Mouse (Mus musculus): ENCODE results near the gene Olfr901.
"Not testable (repeated sequence)": the region's sequence is repeated elsewhere in the genome, so short reads cannot be mapped to it uniquely, and the experiment has no call there.

Olfr901 gene

DNA sequence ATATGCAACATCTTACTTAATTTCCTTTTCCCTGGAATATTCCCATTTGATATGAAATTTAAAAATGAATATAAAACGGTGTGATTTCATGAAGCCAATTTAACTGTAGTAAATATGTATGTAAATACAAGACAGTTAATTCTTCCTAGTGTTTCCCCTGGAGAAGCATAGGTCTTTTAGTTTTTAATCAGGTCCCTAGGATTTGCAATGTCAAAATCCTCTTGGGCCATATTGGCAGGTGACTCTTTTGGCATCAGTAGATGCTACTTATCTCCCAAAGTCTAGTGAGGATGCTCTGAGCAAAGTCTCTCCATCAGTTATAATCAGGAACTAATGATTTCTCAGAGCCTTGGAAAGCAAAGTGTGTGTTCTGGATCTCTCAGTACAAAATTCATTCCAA is at the start of gene Olfr901:
Gene Olfr901, plus strand, starts transcription at position 301 of the 400 bp plus-strand sequence.
- DNase-seq (ENCODE audit: low spot score), result no peak

DNA sequence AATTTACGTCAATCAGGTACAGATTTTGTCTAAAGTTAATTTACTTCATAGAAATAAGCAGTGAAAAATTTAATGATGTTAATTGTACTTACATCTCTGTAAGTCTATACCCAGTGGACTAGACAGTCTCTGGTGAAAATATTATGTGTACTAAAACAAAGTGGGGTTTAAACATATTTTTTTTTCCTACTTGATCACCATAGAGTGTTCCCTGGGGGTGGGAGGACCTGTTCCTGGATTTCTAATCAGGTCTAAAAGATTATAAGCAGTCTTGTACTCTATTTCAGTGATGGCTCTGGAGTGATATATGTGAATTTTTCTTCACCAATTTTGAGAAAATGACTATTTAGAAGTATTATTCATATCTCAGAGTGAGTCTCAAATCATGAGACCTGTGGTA is 27.9 kb upstream of the Olfr901 start, which contains the start of gene Olfr147:
Gene Olfr147, plus strand, starts transcription at position 301 of the 400 bp plus-strand sequence.
- DNase-seq (ENCODE audit: low spot score), result no peak

DNA sequence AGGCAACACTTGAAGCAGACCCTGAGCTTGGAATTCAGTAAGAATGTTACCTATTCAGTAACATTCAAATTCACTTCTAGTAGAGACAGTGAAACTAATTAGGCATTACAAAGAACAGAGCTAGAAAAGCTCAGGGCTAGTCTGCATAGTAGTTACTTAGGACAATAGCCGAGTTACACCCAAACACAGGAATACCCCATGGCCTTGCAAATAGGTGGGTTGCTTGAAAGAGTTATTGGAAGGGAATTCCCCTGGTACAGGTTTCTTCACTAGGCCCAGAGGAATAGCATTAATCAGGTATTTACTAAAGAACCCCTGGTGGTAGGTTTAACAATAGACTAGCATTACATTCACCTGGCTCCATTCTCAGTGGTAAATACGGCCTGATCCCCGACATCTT is 21.8 kb upstream of the Olfr901 start:
- not testable (repeated sequence) for DNase-seq (ENCODE audit: low spot score)

DNA sequence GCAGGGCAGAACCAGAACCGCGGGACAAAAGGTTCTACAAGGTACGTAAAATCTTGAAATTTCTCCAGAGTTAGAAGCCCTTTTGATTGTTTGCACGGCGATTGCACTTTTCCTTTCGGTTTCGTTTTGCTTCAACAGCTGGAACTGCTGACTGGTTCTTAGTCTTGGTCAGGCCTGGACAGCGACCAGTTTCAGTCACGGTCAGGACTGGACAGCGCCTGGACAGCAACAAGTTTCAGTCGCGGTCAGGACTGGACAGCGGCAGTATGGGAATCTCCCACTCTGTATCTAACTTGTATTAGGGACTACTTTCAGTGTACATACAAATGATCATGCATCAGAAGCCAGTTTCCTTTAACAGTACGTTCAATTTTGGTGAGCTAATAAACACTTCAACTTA is 15.8 kb upstream of the Olfr901 start:
- DNase-seq (ENCODE audit: low spot score), result not testable (repeated sequence)

DNA sequence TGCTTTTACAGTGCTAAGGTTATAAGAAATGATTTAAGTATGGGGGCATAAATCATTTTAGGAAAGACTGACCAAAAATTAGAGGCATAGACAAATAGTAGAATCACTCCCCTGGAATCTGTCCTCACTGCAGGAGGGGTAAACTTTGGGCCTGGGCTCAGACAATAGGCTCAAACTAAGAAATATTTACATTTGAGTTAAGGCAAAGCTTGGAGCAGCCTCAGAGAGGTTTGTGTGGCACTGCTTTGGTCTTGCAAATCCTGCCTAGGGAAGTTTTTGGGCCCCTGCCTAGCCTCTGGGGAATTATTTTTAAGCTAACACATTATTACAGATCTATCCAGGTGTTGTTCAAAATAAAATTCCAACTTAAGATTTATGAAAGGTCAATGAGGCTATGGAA is 5.5 kb upstream of the Olfr901 start:
- no peak for DNase-seq (ENCODE audit: low spot score)

DNA sequence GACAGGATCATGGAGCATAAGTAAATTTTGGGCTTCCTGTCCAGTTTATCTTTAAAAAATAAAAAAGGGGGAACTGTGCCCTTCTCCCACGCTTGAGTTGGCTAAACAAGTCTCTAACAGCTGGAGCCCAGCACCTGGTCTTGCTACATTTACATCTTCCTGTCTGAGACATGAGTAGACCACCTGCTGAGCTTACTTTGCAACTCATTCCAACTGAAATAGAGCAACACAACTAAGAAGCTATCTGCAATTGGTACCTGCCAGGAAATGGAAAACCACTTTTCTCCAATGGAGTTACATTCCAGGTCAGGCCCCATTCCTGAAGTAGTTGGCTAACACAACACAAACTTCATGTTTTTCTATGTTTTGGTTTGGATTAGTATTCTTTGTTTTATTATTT is 2.2 kb upstream of the Olfr901 start:
- no peak for DNase-seq (ENCODE audit: low spot score)

DNA sequence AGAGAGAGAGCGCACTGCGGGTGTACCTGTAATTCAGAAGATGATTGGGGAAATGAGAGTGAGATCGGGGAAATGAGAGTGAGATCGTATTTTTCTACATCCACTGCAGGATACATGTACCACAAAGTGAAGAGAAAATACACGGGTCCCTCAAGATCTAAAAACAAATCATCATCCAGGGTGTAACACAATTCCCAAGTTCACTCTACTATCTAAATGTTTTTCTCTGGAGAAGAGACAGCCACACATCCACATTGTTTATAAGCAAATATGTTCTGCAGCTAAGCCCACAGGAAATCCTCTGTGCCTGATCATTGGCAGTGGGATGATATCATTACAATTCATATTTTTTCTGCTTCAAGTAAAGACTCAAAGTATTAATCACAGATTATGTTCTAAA is 18.1 kb downstream of the Olfr901 start, which contains the start of gene Olfr902:
Gene Olfr902, plus strand, starts transcription at position 301 of the 400 bp plus-strand sequence.
- no peak for DNase-seq (ENCODE audit: low spot score)

DNA sequence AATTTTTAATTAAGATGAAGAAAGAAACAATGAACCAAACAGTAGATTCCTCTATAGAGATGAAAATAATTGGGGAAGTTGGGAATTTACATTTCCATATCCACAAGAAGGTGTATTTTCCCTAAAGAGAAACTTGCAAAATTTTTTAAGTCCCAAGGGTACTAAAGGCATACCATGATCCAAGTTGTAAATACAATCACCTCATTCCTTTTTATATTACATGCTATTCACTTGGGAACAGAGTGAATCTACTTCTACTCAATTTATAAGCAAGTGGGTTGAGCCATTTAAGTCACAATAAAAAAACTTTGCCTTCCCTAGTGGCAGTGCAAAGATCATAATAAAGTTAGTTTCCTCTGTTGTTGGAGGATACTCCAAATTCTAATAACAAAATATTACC is 33.6 kb downstream of the Olfr901 start, which contains the start of gene Olfr904:
Gene Olfr904, plus strand, starts transcription at position 301 of the 400 bp plus-strand sequence.
- no peak for DNase-seq (ENCODE audit: low spot score)

DNA sequence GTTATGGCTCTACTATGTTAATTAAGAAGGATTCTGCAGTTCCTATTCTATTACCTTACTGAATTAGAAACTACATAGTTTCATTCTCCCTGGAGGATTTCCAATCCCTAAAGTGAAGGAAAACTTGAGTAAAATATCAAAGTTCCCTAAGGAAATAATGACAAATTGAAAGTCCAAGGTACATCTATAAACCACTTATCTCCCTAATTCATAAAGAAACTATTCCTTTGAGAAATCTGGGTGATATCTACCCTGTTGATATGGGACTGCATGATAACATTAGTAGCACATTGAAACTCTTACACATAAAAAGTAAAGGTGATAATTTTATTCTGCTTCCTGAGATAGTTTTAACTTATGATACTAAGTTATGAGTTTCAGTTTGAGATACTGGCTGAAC is 41.6 kb downstream of the Olfr901 start, which contains the start of gene Olfr905:
Gene Olfr905, plus strand, starts transcription at position 301 of the 400 bp plus-strand sequence.
- DNase-seq (ENCODE audit: low spot score), result no peak
